Mouse (Mus musculus): ENCODE data around the gene Tmem223. TPM values are rescaled to one million over a fixed set of nuclear protein-coding genes. Genes with fewer than 3 reads are reported as not detected.

Gene Tmem223
- polyA plus RNA-seq (2015; fragmentation: Nextera tagmentation; extraction: Ambion mirVana), result 119 and 130 TPM in 2 replicates

DNA sequence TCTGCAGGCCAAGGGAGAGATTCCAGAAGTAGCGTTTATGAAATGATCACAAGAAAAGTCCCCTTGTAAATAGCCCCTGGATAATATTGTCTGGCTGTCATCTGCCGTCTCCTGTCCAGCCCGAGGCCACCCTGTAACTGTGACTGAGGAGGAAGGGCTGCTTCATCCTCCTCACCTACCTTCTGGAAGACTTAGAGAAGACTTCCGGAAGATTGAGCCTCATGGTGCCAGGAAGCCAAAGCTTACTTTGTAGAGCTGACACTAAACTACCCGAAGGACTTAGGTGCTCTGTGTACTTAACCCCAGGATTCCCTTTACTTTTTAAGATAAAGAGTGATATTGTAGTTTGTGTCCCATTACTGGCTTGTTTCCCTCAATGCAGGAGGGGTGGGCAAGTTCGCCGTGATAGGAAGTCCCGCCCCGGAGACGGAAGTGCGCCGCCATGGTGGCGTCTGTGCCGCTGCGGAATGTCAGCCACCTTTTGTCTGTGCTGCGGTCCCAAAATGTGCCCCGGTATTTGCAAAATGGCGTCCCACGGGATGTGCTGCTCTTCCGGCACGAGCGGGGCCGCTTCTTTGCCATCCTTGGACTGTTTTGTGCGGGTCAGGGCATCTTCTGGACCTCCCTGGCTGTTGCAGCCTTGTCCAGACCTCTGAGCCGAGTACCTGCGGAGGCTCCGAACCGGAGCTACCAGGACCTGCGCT lies at the start of gene Tmem223:
Tmem223 (plus strand) TSS at position 430 of the 704 bp plus-strand sequence.

DNA sequence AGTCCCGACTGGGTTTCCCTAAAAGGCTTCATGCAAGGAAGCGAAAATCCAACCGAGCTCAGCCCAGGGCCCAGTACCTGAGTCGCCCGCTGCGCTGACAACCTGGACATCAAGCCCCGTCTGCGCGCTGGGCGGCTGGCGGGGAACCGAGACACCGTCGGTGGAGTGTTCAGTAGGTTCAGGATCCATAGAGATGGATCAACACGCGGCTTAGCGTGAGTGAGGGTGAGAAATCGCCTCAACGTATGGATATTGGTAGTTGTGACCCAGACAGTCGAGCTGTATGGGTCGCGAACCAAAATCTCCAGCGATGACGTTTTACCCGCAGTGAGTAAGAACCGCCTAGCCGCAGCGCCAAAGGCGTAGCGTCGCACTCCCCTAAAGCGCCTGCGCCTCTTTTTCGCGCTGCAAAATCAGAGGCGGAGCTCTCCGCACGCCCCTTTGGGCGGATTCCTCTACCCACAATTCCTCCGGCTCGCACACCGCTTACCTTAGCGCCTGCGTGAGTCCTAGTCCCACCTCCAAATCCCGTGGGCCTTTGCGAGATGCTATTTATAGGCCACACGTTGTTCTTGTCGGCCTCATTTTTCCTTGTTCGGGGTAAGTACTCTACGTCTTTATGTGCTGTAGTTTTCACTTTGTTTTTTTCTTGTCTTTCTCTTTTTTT lies 47.8 kb upstream of the Tmem223 start, which contains the start of gene Slc3a2:
Slc3a2 (minus strand) TSS at position 463 of the 667 bp plus-strand sequence.

GRCm38 (mm10) chr19:8735389-8736159 lies 35.2 kb upstream of the Tmem223 start, which contains the start of gene Wdr74:
Gene Wdr74, plus strand, starts transcription at chr19:8735827.

DNA sequence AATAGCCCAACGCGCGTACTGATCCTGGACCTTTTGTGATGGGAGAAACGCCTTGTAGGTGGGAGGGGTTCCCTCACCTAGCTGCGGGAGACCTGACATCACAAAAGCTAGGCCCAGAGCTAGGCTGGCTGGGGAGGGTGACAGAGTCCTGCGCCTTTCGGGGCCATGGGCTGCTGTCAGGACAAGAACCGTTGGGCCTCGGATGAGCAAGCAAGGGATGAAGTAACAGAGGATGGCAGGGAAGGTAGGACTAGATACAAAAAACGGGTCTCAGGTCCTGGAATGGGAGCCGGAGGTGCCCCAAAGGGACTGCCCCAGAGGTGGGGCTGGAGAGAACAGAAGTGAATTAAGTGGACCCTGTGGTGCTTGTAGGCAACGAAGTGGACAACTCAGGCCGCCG lies 30.2 kb upstream of the Tmem223 start, which contains the start of gene 1700092M07Rik:
1700092M07Rik (plus strand) TSS at position 116 of the 400 bp plus-strand sequence.

DNA sequence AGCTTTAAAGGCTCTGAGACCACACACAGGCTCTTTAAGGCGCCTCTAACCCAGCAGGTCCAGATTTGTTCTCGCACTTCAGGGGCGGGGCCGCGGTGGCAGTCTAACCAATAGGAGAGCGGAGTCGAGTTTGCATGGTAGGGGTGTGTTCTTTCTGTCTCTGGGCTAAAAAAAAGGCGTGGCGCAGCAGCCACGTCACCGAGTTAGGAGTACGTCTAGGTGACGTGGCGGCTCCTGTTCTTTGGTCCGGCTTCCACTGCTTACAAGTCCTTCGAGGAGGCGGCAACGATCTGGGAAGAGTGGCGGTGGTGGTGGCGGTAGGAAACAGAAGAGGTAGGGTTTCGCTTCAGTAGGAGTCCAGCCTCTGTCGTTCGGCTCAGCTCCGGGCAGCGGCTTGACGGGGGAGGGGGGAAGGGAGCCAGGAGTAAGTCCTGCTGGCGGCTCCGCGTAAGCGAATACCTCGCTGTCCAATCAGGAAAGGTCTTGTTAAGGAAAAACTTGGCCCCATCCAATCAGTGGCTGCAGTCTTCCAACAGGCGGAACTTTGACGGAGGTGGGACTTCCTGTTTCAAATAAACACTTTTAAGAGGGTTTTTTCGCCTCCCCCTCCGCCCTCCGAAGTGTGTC lies 29.4 kb upstream of the Tmem223 start, which contains the start of gene Stx5a:
Stx5a (plus strand) TSS at position 171 of the 627 bp plus-strand sequence.

GRCm38 (mm10) chr19:8756635-8757387 lies 14.0 kb upstream of the Tmem223 start, which contains the start of gene Nxf1:
Gene Nxf1, plus strand, starts transcription at chr19:8757073.

DNA sequence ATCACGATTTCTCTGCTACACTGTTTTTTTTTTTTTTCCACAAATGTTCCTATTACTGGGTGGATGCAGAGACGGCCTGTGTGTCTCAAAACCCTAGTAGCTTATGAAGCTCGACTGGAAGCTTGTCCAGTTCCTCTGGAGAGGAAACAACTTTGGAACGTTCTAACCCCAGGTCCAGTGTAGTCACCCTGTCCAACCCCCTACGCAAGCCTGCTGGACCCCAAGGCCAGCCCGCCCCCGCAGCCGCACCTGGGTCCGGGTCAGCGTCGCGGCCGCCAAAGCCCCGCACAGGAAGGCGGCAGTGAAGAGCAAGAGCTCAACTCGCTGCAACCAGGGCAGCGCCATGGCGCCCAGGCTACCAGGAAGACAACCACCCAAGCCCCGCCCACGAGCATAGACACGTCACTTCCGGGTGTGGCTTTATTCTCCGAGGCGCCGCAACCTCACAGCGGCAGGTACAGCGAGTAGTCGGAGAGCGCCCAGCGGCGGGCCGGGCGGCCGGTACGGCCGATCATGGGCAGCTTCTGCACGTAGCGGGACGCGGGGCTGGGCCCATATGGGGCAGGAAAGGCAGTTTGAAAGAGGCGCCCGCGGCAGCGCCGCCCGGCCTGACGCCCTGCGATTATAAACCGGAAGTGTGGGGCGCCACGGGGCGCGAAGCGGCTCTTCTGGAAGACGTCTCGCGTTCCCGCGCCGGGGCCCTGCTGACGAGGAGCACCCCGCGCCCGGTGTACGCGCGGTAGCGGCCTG lies 3.5 kb downstream of the Tmem223 start, which contains the start of gene Tmem179b:
Tmem179b (minus strand) TSS at position 382 of the 750 bp plus-strand sequence.

DNA sequence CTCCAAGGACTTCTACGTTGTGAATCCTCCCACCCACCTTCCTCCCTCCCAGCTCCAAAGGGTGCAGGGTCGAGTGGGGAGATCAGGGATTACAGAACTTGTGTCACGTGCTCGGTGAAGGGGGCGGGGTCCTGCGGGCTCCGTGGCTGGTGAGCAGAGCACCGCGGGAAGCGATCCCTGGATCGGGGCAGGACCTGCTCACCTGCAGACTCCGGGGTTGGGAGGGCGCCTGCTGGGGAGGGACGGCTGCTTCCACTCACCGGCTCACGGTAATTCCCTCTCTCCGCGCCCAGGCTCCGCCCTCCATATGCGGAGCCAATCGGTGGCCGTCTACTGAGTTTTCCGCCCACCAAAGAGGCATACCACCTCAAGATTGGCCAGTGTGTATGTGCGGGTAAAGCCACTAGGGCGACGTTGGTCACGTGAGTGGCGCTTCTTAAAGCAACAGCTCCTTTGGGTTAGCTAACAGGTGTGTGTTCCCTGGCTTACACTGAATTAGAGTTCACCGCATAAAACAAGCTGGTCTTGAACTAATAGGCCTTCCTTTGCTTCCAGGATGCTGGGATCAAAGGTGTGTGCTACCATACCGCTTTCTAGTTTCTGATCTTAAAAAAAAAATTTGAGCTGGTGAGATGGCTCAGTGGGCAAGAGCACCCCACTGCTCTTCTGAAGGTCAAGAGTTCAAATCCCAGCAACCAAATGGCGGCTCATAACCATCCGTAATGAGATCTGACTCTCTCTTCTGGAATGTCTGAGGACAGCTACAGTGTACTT lies 15.4 kb downstream of the Tmem223 start, which contains the start of gene Taf6l:
Taf6l (minus strand) TSS at position 410 of the 774 bp plus-strand sequence.

DNA sequence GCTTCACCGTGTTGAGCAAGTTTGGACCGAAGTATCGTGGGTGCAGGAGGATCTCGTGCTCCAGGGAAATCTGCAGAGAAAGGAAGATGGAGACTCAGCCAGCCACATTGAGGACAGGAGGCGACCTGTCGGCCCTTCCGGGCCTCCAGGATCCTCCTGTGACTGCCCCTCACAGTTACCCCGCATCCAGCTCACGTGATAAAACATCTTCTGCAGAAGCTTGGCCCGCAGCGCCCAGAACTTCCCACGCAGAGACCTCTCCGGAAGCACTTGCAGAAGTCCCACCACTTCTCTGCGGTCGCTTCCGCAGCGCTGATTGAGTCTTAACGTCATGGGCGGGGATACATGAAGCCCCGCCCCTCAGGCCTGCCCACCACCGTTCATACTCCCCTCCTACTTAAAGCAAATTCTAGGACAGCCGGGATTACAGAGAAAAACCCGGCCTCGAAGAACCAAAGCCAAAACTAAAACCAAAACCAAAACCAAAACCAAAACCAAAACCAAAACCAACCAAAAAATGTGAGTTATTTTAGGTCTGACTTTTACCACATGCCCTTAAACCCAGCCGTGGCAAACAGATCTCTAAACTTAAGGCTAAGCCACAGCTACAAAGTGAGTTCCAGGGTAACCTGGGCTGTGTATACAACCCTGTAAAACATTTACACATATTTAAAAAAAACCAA lies 27.6 kb downstream of the Tmem223 start, which contains the start of gene Polr2g:
Polr2g (minus strand) TSS at position 314 of the 683 bp plus-strand sequence.

DNA sequence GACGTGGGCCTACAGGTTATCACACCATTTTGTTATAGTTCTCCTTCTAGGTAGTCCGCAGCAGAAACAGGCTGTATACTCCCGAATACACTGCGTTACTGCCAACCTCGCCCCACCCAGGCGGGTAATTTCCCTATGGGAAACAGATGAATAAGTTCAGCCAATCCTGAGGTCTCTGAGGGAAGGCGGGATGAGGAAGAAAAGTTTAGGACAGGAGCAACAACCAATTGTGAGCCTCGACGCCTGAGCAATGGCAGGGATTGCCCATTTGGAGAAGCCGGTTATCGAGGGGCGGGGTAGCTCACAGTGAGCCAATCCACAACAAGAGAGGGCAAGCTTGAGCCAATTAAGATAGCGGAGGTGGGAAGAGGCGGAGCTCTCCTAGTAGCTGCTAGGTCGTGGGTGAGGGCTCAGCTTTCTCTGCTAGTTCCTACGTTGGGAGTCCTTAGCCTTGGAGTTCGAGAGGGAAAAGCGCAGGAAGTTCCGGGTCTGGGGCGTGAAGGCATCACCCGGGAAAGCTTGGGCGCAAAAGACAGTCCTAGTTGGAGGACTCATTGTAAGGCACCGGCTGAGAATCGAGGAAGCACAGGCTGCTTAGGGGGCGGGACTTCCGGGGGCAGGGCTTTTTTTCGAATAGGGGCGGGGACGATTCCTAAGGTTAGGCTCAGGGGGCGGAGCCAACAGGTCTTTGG lies 31.5 kb downstream of the Tmem223 start, which contains the start of gene Zbtb3:
Zbtb3 (plus strand) TSS at position 426 of the 692 bp plus-strand sequence.

GRCm38 (mm10) chr19:8818801-8819595 lies 48.2 kb downstream of the Tmem223 start, which contains the start of gene Ttc9c:
Gene Ttc9c, minus strand, starts transcription at chr19:8819333.

GRCm38 (mm10) chr19:8819596-8820423 lies 49.0 kb downstream of the Tmem223 start, which contains the start of gene Hnrnpul2:
Gene Hnrnpul2, plus strand, starts transcription at chr19:8820010.

Data from urinary bladder, postnatal 0 days (tissue).